Mouse (Mus musculus) T-helper 17 cell (primary cell): ENCODE measurements around the gene Camk1d.

ENCODE experiments used
- in situ Hi-C, 2 experiments: fragments of 300-600 bp; cut with MboI, MseI; formaldehyde crosslinking; loops; 1 replicate in 1 of 2; 2 replicates in 1 of 2; pipeline ENCODE4 v1.15.1; 2025; ENCODE audit warnings: high pct_unique_total_duplicates in 2 of 2

Camk1d gene

GRCm38 (mm10) chr2:5417158-5418032, 296.9 kb downstream of the Camk1d start:
- in situ Hi-C loops = no loop called here

- in situ Hi-C loops = no loop called here
Measured at GRCm38 (mm10) chr2:5411774-5412173, 302.5 kb downstream of the Camk1d start.

GRCm38 (mm10) chr2:5403850-5404249, 310.5 kb downstream of the Camk1d start:
- in situ Hi-C loops = no loop called here

GRCm38 (mm10) chr2:5402036-5402435, 312.3 kb downstream of the Camk1d start:
- in situ Hi-C loops = no loop called here

- in situ Hi-C loops = no loop called here
Measured at GRCm38 (mm10) chr2:5398505-5398904, 315.8 kb downstream of the Camk1d start.

- in situ Hi-C loops = no loop called here
Measured at GRCm38 (mm10) chr2:5398043-5398442, 316.3 kb downstream of the Camk1d start.

- in situ Hi-C loops = no loop called here
Measured at GRCm38 (mm10) chr2:5397468-5397867, 316.8 kb downstream of the Camk1d start.

GRCm38 (mm10) chr2:5396415-5396814, 317.9 kb downstream of the Camk1d start:
- in situ Hi-C loops = no loop called here

- in situ Hi-C loops = no loop called here
Measured at GRCm38 (mm10) chr2:5395873-5396272, 318.4 kb downstream of the Camk1d start.

- in situ Hi-C loops = no loop called here
Measured at GRCm38 (mm10) chr2:5392921-5393320, 321.4 kb downstream of the Camk1d start.

- in situ Hi-C loops = no loop called here
Measured at GRCm38 (mm10) chr2:5392470-5392869, 321.8 kb downstream of the Camk1d start.

GRCm38 (mm10) chr2:5388381-5388780, 325.9 kb downstream of the Camk1d start:
- in situ Hi-C loops = no loop called here

- in situ Hi-C loops = no loop called here
Measured at GRCm38 (mm10) chr2:5381712-5382710, 332.3 kb downstream of the Camk1d start.

GRCm38 (mm10) chr2:5380973-5381372, 333.3 kb downstream of the Camk1d start:
- in situ Hi-C loops = no loop called here

GRCm38 (mm10) chr2:5378922-5379321, 335.4 kb downstream of the Camk1d start:
- in situ Hi-C loops = loop anchor here in 1 of 2 experiments (5.0 kb wide), 1 partner anchor 67 kb away; no protein-coding TSS in a partner anchor

GRCm38 (mm10) chr2:5378066-5378672, 336.1 kb downstream of the Camk1d start:
- in situ Hi-C loops = loop anchor here in 1 of 2 experiments (5.0 kb wide), 1 partner anchor 66 kb away; no protein-coding TSS in a partner anchor

- in situ Hi-C loops = loop anchor here in 1 of 2 experiments (5.0 kb wide), 1 partner anchor 1701 kb away; no protein-coding TSS in a partner anchor
Measured at GRCm38 (mm10) chr2:5372886-5373429, 341.4 kb downstream of the Camk1d start.

- in situ Hi-C loops = loop anchor here in 1 of 2 experiments (5.0 kb wide), 1 partner anchor 1699 kb away; no protein-coding TSS in a partner anchor
Measured at GRCm38 (mm10) chr2:5371316-5371715, 343.0 kb downstream of the Camk1d start.

- in situ Hi-C loops = loop anchor here in 1 of 2 experiments (5.0 kb wide), 1 partner anchor 1698 kb away; no protein-coding TSS in a partner anchor
Measured at GRCm38 (mm10) chr2:5370591-5370990, 343.7 kb downstream of the Camk1d start.

- in situ Hi-C loops = no loop called here
Measured at GRCm38 (mm10) chr2:5363836-5364235, 350.5 kb downstream of the Camk1d start.

- in situ Hi-C loops = no loop called here
Measured at GRCm38 (mm10) chr2:5358049-5358448, 356.3 kb downstream of the Camk1d start.
